Mouse (Mus musculus): ENCODE results near the gene Meis2. TPM values are rescaled to one million over a fixed set of nuclear protein-coding genes. Genes with fewer than 3 reads are reported as not detected.

Gene Meis2
- total and polyA plus RNA-seq, 2 experiments from 2014 or later, result 106 to 204 TPM

DNA sequence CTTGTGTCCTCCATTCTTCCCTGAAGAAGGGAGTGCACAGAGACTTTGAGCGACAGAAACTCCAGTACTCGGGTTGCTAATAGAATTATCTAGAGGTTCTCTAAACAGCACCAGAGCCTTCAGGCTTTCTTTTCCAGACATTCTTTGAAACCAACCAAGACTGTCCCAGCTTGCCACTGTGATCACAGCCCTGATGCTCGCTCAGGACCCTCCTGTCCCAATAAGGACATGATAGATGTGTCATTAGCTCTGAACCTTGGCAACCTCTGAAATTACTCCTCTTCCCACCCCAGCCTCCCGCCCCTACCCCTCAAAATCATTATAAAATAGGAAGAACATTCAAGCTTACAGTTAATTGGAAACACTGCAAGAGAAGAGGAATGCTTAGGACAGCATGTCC, 71.8 kb downstream of the Meis2 start:
- Histone ChIP-seq H3K9ac (no peak overlapping the region), H3K9me3 (ENCODE audit: low read length) (no peaks in the 10 kb centered on the region), H3K4me2 (ENCODE audit: low read depth) (no peak overlapping the region), H3K27me3 (ENCODE audit: insufficient read depth, low read length) (no peaks in the 10 kb centered on the region), H3K4me1 (ENCODE audit: insufficient read depth) (peaks cover 23% of the 10 kb centered on the region), H3K36me3 (ENCODE audit: insufficient read depth) (0 out of 2 replicates have a peak, but pooled peaks cover 5% of the 10 kb centered on the region), H3K4me3 (ENCODE audit: low read depth, low read length) (no peak overlapping the region), H3K27ac (ENCODE audit: low read depth, low read length) (peak overlapping the region; percentile 30; the same call in 1 of the 2 replicates)
- no peak for TF ChIP-seq CTCF (IDR thresholded peaks at IDR 0.05; ENCODE audit: low read depth)
- DNase-seq (no peak), ATAC-seq (no peak)
- 64% methylated on average over 4 of the region's 4 CpGs for WGBS

- no peak for TF ChIP-seq CTCF (IDR thresholded peaks at IDR 0.05; ENCODE audit: low read depth)
- Histone ChIP-seq H3K9ac (no peak overlapping the region), H3K9me3 (ENCODE audit: low read length) (no peaks in the 10 kb centered on the region), H3K4me2 (ENCODE audit: low read depth) (no peak overlapping the region), H3K27ac (ENCODE audit: low read depth, low read length) (no peak overlapping the region), H3K36me3 (ENCODE audit: insufficient read depth) (no peaks in the 10 kb centered on the region), H3K4me1 (ENCODE audit: insufficient read depth) (peaks cover 10% of the 10 kb centered on the region; the same call in 1 of the 2 replicates), H3K4me3 (ENCODE audit: low read depth, low read length) (no peak overlapping the region), H3K27me3 (ENCODE audit: insufficient read depth, low read length) (no peaks in the 10 kb centered on the region)
- DNase-seq, result no peak
- 96% methylated on average over 6 of the region's 6 CpGs for WGBS
- no peak for ATAC-seq
These were observed 76.4 kb downstream of the Meis2 start for GRCm38 (mm10) chr2:115989249-115989648.

DNA sequence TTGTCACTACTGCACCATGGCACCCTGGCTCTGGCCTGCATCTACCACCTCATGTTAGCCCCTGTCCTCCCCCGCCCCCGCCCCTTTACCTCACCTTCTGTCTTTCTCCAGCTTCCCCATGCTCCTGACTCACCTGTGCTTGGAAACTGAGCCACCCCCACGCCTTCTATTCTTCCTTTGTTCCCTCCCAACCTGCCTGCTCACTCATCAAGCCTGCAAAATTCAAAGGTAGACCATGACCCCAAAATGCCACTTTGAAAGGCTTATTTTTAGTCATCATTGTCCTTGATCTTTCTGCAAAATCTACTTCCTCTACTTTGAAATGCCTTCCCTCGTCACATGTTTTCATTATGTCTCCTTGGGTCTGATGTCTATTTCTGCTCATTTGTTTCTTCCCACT, 77.2 kb downstream of the Meis2 start:
- no peak overlapping the region for H3K9ac ChIP-seq
- no peak overlapping the region for H3K4me3 ChIP-seq (ENCODE audit: low read depth, low read length)
- TF ChIP-seq CTCF (IDR thresholded peaks at IDR 0.05; ENCODE audit: low read depth), result no peak
- no peak overlapping the region for H3K27ac ChIP-seq (ENCODE audit: low read depth, low read length)
- no peaks in the 10 kb centered on the region for H3K27me3 ChIP-seq (ENCODE audit: insufficient read depth, low read length)
- no peaks in the 10 kb centered on the region for H3K9me3 ChIP-seq (ENCODE audit: low read length)
- WGBS, result 87% methylated on average over 4 of the region's 4 CpGs
- no peak overlapping the region for H3K4me2 ChIP-seq (ENCODE audit: low read depth)
- DNase-seq (no peak), ATAC-seq (no peak)
- no peaks in the 10 kb centered on the region for H3K36me3 ChIP-seq (ENCODE audit: insufficient read depth)
- H3K4me1 ChIP-seq (ENCODE audit: insufficient read depth), result peaks cover 2% of the 10 kb centered on the region; the same call in 1 of the 2 replicates

DNA sequence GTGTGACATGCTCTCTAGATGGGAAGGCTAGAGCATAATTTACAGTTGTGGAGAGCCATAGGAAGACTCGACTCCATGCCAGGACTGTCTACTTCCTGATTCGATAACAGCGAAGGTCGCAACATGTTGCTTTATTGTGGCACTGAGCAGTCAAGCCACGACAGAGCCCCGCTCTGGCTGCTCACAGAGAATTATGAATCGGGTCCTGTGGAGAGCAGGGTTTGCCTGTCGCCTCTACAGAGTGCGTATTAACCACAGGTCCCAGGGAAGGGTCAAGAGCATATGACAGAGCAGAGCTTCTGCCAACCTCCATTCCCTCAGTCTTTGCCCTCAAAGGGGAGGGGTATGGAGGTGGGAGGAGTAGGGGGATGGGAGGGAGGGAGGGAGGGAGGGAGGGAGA, 80.7 kb downstream of the Meis2 start:
- no peak for TF ChIP-seq CTCF (IDR thresholded peaks at IDR 0.05; ENCODE audit: low read depth)
- 71% methylated on average over 9 of the region's 9 CpGs for WGBS
- ATAC-seq, result no peak
- peaks cover under 1% of the 10 kb centered on the region for H3K4me1 ChIP-seq (ENCODE audit: insufficient read depth)
- H3K9ac ChIP-seq, result no peak overlapping the region
- H3K36me3 ChIP-seq (ENCODE audit: insufficient read depth), result no peaks in the 10 kb centered on the region
- H3K4me3 ChIP-seq (ENCODE audit: low read depth, low read length), result no peak overlapping the region
- no peaks in the 10 kb centered on the region for H3K9me3 ChIP-seq (ENCODE audit: low read length)
- H3K4me2 ChIP-seq (ENCODE audit: low read depth), result no peak overlapping the region
- no peaks in the 10 kb centered on the region for H3K27me3 ChIP-seq (ENCODE audit: insufficient read depth, low read length)
- no peak for DNase-seq
- H3K27ac ChIP-seq (ENCODE audit: low read depth, low read length), result no peak overlapping the region

DNA sequence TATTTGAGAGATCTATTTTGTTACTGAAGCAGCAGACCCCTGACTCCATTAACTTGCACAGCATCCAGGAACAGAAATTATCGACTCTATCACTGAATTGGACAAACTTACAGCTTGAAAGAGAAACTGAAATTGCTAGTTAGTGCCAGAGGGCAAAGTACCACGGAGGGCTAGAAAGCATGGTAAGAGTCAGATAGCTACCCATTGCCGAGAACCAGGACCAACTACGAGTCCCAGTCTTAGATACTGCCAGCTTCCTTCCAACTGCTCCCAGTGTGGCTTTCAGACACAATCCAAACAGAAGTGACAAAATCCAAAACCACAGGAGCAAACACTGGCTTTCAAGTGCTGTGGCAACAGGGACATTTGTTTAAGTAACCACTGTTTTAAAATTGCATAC, 81.2 kb downstream of the Meis2 start:
- no peak for DNase-seq
- no peak for ATAC-seq
- H3K27me3 ChIP-seq (ENCODE audit: insufficient read depth, low read length), result no peaks in the 10 kb centered on the region
- H3K27ac ChIP-seq (ENCODE audit: low read depth, low read length), result no peak overlapping the region
- H3K4me1 ChIP-seq (ENCODE audit: insufficient read depth), result peaks cover 3% of the 10 kb centered on the region
- no peaks in the 10 kb centered on the region for H3K36me3 ChIP-seq (ENCODE audit: insufficient read depth)
- H3K9ac ChIP-seq, result no peak overlapping the region
- TF ChIP-seq CTCF (IDR thresholded peaks at IDR 0.05; ENCODE audit: low read depth), result no peak
- WGBS, result 74% methylated on average over 4 of the region's 4 CpGs
- no peak overlapping the region for H3K4me3 ChIP-seq (ENCODE audit: low read depth, low read length)
- no peaks in the 10 kb centered on the region for H3K9me3 ChIP-seq (ENCODE audit: low read length)
- no peak overlapping the region for H3K4me2 ChIP-seq (ENCODE audit: low read depth)

GRCm38 (mm10) chr2:115980490-115980889, 85.1 kb downstream of the Meis2 start:
- Histone ChIP-seq H3K27me3 (ENCODE audit: insufficient read depth, low read length) (no peaks in the 10 kb centered on the region), H3K9ac (no peak overlapping the region), H3K4me3 (ENCODE audit: low read depth, low read length) (no peak overlapping the region), H3K36me3 (ENCODE audit: insufficient read depth) (0 out of 2 replicates have a peak, but pooled peaks cover 5% of the 10 kb centered on the region), H3K4me2 (ENCODE audit: low read depth) (no peak overlapping the region), H3K4me1 (ENCODE audit: insufficient read depth) (peaks cover 3% of the 10 kb centered on the region), H3K9me3 (ENCODE audit: low read length) (no peaks in the 10 kb centered on the region), H3K27ac (ENCODE audit: low read depth, low read length) (peak overlapping the region; percentile 54; the same call in 1 of the 2 replicates)
- DNase-seq (no peak), ATAC-seq (no peak)
- no peak for TF ChIP-seq CTCF (IDR thresholded peaks at IDR 0.05; ENCODE audit: low read depth)

DNA sequence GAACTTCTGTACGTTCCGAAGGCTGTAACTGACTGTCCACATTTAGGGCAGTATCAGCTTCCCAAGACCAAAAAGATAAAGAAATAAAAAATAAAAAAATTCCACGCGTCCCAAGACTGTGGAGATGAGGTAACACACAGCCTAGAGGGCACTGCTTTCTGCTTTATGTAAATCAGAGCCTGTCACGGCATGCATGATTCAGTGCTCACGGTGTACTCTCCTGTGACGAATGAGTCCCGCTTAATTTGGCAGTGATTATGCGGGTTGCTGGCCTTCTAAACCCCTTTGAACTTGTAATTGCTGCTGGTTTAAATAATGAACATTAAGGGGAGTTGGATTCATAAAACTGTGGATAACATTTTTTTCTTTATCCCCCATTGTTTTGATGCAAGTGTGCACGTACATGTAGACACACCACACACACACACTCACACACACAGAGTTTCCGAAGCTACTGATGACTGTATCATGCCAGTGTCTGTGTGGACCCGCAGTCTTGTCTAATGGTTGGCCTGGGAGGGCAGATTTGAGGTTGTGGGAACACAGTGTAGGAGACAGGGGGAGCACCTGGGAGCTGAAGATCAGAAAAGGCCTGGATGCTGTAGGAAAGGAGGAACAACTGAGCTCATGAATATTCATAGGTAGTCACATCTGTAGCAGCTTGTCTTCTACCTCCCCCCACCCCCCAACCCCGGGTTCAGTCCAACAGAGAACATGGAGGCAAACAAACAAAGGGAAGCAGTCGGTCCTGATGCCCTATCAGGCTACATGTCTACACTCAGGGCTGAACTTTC, 85.8 kb downstream of the Meis2 start:
- H3K4me3 ChIP-seq (ENCODE audit: low read depth, low read length), result no peak overlapping the region
- peak overlapping the region; percentile 54 for H3K27ac ChIP-seq (ENCODE audit: low read depth, low read length)
- H3K9ac ChIP-seq, result no peak overlapping the region
- H3K4me2 ChIP-seq (ENCODE audit: low read depth), result no peak overlapping the region
- H3K9me3 ChIP-seq (ENCODE audit: low read length), result no peaks in the 10 kb centered on the region
- no peak for DNase-seq
- 30% methylated on average over 14 of the region's 14 CpGs for WGBS
- peak; percentile 80 for ATAC-seq
- peaks cover 3% of the 10 kb centered on the region for H3K4me1 ChIP-seq (ENCODE audit: insufficient read depth)
- no peak for TF ChIP-seq CTCF (IDR thresholded peaks at IDR 0.05; ENCODE audit: low read depth)
- H3K36me3 ChIP-seq (ENCODE audit: insufficient read depth), result 0 out of 2 replicates have a peak, but pooled peaks cover 5% of the 10 kb centered on the region
- H3K27me3 ChIP-seq (ENCODE audit: insufficient read depth, low read length), result no peaks in the 10 kb centered on the region

Data from forebrain, postnatal 0 days (tissue).